Mouse (Mus musculus): ENCODE measurements around the gene Clec1b.
A peak's percentile ranks its signal among the peaks of the same experiment; 100 is the strongest.

The Clec1b gene

GRCm38 (mm10) chr6:129396997-129397396 lies at the start of gene Clec1b:
Gene Clec1b, plus strand, starts transcription at chr6:129397297.
- no peak for DNase-seq (ENCODE audit: low spot score)

DNA sequence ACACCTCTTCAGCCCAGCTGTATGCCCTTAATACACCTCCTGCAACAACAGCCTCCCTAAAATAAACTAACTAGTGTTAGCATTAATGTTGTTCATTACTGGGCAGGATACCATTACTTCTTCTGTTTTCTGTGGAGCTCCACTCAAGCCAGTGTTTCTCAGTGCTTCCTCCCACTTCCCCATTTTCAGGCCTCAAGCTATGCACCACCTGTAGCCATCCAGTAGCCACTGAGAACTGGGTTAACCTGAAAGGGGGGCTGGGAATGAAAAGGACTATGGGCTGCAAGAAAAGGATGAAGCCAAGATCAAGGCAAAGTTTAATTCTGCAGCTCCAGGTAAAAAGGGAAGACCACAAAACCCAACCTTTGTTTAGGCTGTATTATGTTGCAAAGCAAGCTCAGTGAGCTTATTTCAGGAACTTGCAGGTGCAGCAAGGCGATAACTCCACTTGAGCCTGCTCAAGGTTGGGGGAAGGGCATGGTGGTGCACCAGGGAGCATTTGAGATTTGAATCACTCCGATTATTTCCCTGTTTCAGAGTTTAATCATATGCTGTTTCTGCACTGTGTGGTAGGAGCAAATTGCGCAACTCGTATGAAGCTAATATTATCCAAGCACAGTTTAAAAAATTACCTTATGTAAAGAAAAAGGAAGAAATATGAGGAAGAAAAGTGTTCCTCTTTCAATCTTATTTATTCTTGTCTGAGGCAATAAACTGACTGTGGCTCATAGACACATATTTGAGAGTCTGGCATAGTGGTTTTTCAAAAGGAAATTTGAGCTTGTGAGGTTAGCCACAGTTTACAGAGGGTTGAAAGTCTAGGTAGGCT lies 47.4 kb upstream of the Clec1b start:
- peak; percentile 7 for DNase-seq (ENCODE audit: low spot score)

- DNase-seq (ENCODE audit: low spot score): no peak
Measured at GRCm38 (mm10) chr6:129351091-129351490, 46.0 kb upstream of the Clec1b start.

- no peak for DNase-seq (ENCODE audit: low spot score)
Measured at GRCm38 (mm10) chr6:129355774-129356173, 41.3 kb upstream of the Clec1b start.

GRCm38 (mm10) chr6:129356430-129356829 lies 40.7 kb upstream of the Clec1b start:
- no peak for DNase-seq (ENCODE audit: low spot score)

DNA sequence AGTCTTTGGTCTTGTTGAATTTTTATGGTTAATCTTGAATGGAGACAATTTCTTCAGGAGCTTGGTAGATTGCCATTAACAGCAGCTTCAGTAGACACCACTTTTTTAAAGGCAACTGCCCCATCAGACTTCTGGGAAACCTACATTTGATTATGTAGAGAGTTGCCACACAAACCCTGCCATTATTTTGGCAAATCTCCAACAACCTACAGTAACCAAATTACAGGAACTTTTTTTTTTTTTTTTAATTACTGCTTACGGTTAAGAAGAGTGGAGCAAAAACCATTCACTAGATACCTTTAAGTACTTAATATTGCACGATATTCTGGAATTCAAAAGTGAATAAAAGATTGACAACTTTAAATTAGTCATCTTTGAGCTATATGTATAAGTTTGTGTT lies 37.6 kb upstream of the Clec1b start:
- no peak for DNase-seq (ENCODE audit: low spot score)

DNA sequence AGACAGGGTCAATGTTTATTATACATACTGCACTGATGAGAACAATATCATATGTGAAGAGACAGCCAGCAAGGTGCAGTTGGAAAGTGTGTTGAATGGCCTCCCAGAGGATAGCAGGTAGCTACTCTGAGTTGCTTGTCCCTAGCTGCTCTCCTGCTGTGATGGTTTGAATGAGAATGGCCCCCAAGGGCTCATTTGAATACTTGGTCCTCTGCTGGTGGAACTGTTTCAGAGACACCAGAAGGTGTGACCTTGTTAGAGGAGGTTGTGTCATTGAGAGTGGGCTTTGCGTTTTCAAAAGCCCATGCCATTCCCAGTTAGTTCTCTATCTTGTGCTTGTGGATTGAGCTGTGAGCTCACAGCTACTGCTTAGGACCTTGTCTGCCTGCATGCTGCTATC lies 33.2 kb upstream of the Clec1b start:
- DNase-seq (ENCODE audit: low spot score): no peak

DNA sequence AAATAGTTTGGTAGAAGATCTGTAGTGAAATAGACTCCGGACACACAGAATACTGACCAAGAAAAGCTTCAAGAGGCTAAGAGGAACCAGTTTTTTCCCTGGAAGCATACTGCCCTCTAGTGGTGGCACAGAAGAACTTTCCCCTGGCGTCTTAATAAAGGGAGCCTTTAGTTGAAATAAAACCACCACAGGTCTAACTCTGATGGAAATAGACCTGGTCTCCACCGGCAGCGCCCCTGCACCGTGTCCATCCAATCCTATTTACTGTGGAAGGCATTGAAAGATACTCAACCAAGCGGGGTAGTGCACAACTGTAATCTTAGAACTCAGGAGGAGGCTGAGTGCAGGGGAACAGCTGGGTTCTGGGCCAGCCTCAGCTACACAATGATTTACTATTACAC lies 31.1 kb upstream of the Clec1b start:
- peak; percentile 5 for DNase-seq (ENCODE audit: low spot score)

GRCm38 (mm10) chr6:129369374-129370132 lies 27.5 kb upstream of the Clec1b start:
- DNase-seq (ENCODE audit: low spot score): no peak

- DNase-seq (ENCODE audit: low spot score): no peak
Measured at GRCm38 (mm10) chr6:129374937-129375471, 22.1 kb upstream of the Clec1b start.

DNA sequence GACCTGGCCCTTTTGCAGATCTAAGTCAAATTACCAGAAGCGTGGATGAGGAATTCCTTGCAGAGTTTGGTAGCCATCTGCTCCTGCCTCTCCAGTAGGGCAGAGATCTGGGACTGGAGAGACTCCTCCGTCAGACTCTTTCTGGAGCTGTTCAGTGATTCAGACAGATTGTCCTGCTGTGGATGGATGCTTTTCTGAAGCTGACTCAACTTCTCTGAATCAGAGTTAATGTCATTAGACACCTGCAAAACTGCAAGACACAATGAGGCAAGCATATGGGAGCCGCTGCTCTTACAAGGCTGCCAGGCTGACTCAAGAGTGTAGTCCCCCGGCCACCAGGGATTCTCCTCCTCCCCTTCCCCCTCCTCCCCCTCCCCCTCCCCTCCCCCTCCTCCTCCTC lies 16.6 kb upstream of the Clec1b start:
- DNase-seq (ENCODE audit: low spot score): no peak

GRCm38 (mm10) chr6:129381736-129382135 lies 15.4 kb upstream of the Clec1b start:
- no peak for DNase-seq (ENCODE audit: low spot score)

- DNase-seq (ENCODE audit: low spot score): no peak
Measured at GRCm38 (mm10) chr6:129383466-129383865, 13.6 kb upstream of the Clec1b start.

DNA sequence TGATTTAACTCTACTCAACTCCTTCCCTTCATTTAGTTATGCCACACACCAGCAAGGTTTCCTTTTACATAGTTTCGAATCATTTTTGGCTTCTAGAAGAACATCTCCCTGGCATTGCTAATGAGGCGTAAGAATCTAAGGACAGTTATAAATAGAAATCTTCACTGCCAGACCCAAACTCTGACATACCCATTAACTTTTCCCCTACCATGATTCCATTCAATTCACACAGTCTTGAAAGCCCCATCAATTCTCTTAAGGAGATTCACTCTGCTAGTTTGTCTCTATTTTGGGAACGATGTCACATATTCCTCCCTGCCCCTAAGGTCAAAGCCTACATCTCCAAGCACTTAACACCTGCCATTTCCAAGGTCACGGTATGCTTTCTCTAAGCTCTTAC lies 12.1 kb upstream of the Clec1b start:
- DNase-seq (ENCODE audit: low spot score): no peak

- DNase-seq (ENCODE audit: low spot score): no peak
Measured at GRCm38 (mm10) chr6:129385774-129386173, 11.3 kb upstream of the Clec1b start, which contains the start of gene Clec12b. Gene Clec12b, minus strand, starts transcription at chr6:129385874.

- no peak for DNase-seq (ENCODE audit: low spot score)
Measured at GRCm38 (mm10) chr6:129393087-129393720, 3.9 kb upstream of the Clec1b start.

GRCm38 (mm10) chr6:129393732-129394131 lies 3.4 kb upstream of the Clec1b start:
- no peak for DNase-seq (ENCODE audit: low spot score)

DNA sequence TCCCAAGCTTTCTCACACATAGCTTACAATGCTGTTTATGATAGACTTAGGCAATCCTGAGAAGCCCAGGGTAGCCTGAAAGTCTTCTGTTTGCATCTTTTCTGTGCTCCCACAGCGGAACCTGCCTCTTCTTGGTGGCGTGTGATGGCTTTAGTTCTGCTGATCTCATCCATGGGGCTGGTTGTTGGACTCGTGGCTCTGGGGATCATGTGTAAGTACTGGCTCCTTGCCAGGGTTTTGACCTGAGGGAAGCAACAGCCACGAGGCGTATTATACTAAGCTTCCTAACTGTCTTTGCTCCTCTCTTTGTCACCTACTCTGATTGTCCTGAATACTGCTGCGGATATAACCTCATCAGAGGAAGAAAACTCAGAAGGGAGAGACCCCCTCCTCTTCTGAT lies 2.8 kb downstream of the Clec1b start:
- DNase-seq (ENCODE audit: low spot score): no peak

GRCm38 (mm10) chr6:129402404-129402803 lies 5.3 kb downstream of the Clec1b start:
- DNase-seq (ENCODE audit: low spot score): no peak

DNA sequence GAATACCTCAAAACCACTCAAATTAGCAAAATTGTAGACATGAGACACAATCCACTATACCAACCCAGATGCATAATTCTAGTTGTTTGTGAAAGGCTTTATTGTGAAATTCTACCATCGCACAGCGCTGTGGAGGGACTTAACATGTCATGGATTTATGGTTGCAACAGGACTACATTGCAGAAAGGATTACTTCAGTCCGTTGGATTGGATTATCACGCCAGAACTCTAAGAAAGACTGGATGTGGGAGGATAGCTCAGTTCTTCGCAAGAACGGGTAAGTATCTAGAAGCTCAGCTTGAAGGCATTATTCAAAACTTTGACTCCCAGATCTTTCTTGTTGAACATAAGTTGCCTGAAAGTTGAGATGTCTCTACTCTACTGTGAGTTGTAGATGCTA lies 6.3 kb downstream of the Clec1b start:
- DNase-seq (ENCODE audit: low spot score): no peak

- DNase-seq (ENCODE audit: low spot score): no peak
Measured at GRCm38 (mm10) chr6:129405999-129406398, 8.9 kb downstream of the Clec1b start.

DNA sequence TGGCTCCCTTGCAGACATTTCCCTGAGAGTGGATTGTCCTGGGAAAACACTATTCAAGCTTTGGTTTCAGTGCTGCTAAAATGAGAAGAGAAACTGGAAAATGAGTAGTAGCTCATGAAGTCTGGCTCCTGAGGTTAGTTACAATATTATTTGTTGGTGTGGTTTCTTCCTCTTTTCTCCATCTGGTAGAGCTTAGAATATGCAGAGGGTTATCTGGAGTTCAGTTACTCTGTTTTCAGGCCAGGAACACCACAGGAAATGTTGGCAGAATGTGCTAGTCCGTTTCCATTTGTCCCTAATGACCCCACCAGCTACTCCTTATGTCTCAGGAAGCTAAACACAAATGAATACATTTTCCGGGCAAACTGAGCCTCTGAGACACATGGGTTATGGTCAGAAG lies 10.2 kb downstream of the Clec1b start:
- no peak for DNase-seq (ENCODE audit: low spot score)

GRCm38 (mm10) chr6:129408562-129408961 lies 11.5 kb downstream of the Clec1b start, which contains the start of gene Clec9a:
Gene Clec9a, plus strand, starts transcription at chr6:129408862.
- DNase-seq (ENCODE audit: low spot score): no peak
